Mouse (Mus musculus) neural tube, embryonic 13.5 days (tissue): ENCODE results near the gene Gng2. TPM values are rescaled to one million over a fixed set of nuclear protein-coding genes. Genes with fewer than 3 reads are reported as not detected.

ENCODE experiments used
- ATAC-seq: fragments of 200-750 bp; cut with Nextera tagmentation; 2 replicates; pipeline ENCODE4 v1.8.0; 2017; ENCODE audit warnings: low read depth, mild to moderate bottlenecking, moderate TSS enrichment, moderate library complexity
- H3K27ac ChIP-seq: fragments of 300-500 bp; sonication (generic); replicated peaks from 2 replicates; pipeline ENCODE4 v1.5.1; 2015; ENCODE audit warnings: moderate library complexity, mild to moderate bottlenecking, inconsistent platforms
- H3K27me3 ChIP-seq: fragments of 300-500 bp; sonication (generic); 2 replicates; pipeline ENCODE4 v1.6.1; 2015; ENCODE audit warnings: mild to moderate bottlenecking, inconsistent platforms
- H3K36me3 ChIP-seq: fragments of 300-500 bp; sonication (generic); 2 replicates; pipeline ENCODE4 v1.6.1; 2015; ENCODE audit warnings: mild to moderate bottlenecking, inconsistent platforms
- H3K4me1 ChIP-seq: fragments of 300-500 bp; sonication (generic); replicated peaks from 2 replicates; pipeline ENCODE4 v1.6.1; 2015; ENCODE audit warnings: inconsistent platforms
- H3K4me2 ChIP-seq: fragments of 300-500 bp; sonication (generic); 2 replicates; pipeline ENCODE4 v1.6.1; 2015; ENCODE audit warnings: inconsistent platforms, mild to moderate bottlenecking, moderate library complexity
- H3K4me3 ChIP-seq: fragments of 300-500 bp; sonication (generic); 2 replicates; pipeline ENCODE4 v1.5.1; 2015; ENCODE audit warnings: mild to moderate bottlenecking, inconsistent platforms
- H3K9ac ChIP-seq: fragments of 300-500 bp; sonication (generic); 2 replicates; pipeline ENCODE4 v1.6.1; 2015; ENCODE audit warnings: moderate library complexity, mild to moderate bottlenecking, inconsistent platforms
- H3K9me3 ChIP-seq: fragments of 300-500 bp; sonication (generic); 2 replicates; pipeline ENCODE4 v1.6.1; 2016; ENCODE audit warnings: inconsistent platforms
- WGBS: fragments of 180-500 bp; shearing (Covaris S2); methylation state at CpG from one replicate; pipeline ENCODE4 v1.1.7; 2015; 5-methylcytosine and 5-hydroxymethylcytosine counted together
- polyA plus RNA-seq: library from polyadenylated mRNA; unstranded; fragments of >200 nt; fragmentation: Nextera tagmentation; extraction: Ambion mirVana; gene quantifications from 2 replicates; pipeline ENCODE4 v1.2.1, GENCODE M21; 2015

The Gng2 gene
- polyA plus RNA-seq, 1 experiment from 2014 or later: 332 TPM

- Histone ChIP-seq H3K27me3 (no peaks in the 10 kb centered on the region), H3K4me2 (no peak overlapping the region), H3K9ac (no peak overlapping the region), H3K9me3 (no peaks in the 10 kb centered on the region), H3K4me1 (peaks cover 2% of the 10 kb centered on the region; the same call in 1 of the 2 replicates), H3K36me3 (peaks cover 50% of the 10 kb centered on the region), H3K27ac (no peak overlapping the region), H3K4me3 (no peak overlapping the region)
- no peak for ATAC-seq
- 86% methylated on average over 7 of the region's 7 CpGs for WGBS
These were observed 22.4 kb downstream of the Gng2 start for GRCm38 (mm10) chr14:19955077-19955476.

GRCm38 (mm10) chr14:19950812-19951211, 26.6 kb downstream of the Gng2 start:
- WGBS: 93% methylated on average over 4 of the region's 4 CpGs
- no peak overlapping the region for H3K4me3 ChIP-seq
- H3K4me2 ChIP-seq: no peak overlapping the region
- no peaks in the 10 kb centered on the region for H3K9me3 ChIP-seq
- H3K9ac ChIP-seq: no peak overlapping the region
- ATAC-seq: no peak
- no peak overlapping the region for H3K27ac ChIP-seq
- no peaks in the 10 kb centered on the region for H3K27me3 ChIP-seq
- peaks cover 30% of the 10 kb centered on the region for H3K36me3 ChIP-seq
- H3K4me1 ChIP-seq: peaks cover 4% of the 10 kb centered on the region; the same call in 1 of the 2 replicates

- H3K4me2 ChIP-seq: no peak overlapping the region
These were observed 28.0 kb downstream of the Gng2 start for GRCm38 (mm10) chr14:19949475-19949874.

GRCm38 (mm10) chr14:19946221-19946620, 31.2 kb downstream of the Gng2 start:
- H3K4me1 ChIP-seq: peaks cover 41% of the 10 kb centered on the region
- no peak overlapping the region for H3K4me3 ChIP-seq
- ATAC-seq: no peak
- no peaks in the 10 kb centered on the region for H3K9me3 ChIP-seq
- H3K36me3 ChIP-seq: peaks cover 29% of the 10 kb centered on the region; the same call in 1 of the 2 replicates
- H3K9ac ChIP-seq: no peak overlapping the region
- H3K27ac ChIP-seq: no peak overlapping the region
- H3K27me3 ChIP-seq: no peaks in the 10 kb centered on the region
- 86% methylated on average over 7 of the region's 7 CpGs for WGBS
- no peak overlapping the region for H3K4me2 ChIP-seq

More at GRCm38 (mm10) chr14:19949475-19949874, 28.0 kb downstream of the Gng2 start:
- Histone ChIP-seq H3K4me3 (no peak overlapping the region), H3K27me3 (no peaks in the 10 kb centered on the region), H3K36me3 (peaks cover 29% of the 10 kb centered on the region; the same call in 1 of the 2 replicates), H3K27ac (no peak overlapping the region), H3K4me1 (peaks cover 15% of the 10 kb centered on the region), H3K9ac (no peak overlapping the region), H3K9me3 (no peaks in the 10 kb centered on the region)
- WGBS: 92% methylated on average over 2 of the region's 2 CpGs
- no peak for ATAC-seq

- H3K36me3 ChIP-seq: peaks cover 14% of the 10 kb centered on the region; the same call in 1 of the 2 replicates
- H3K27ac ChIP-seq: no peak overlapping the region
- WGBS: 33% methylated on average over 3 of the region's 3 CpGs
- H3K4me2 ChIP-seq: no peak overlapping the region
- H3K9ac ChIP-seq: no peak overlapping the region
- no peaks in the 10 kb centered on the region for H3K9me3 ChIP-seq
- H3K27me3 ChIP-seq: no peaks in the 10 kb centered on the region
- H3K4me3 ChIP-seq: no peak overlapping the region
- H3K4me1 ChIP-seq: peaks cover 42% of the 10 kb centered on the region
- ATAC-seq: no peak
These were observed 34.7 kb downstream of the Gng2 start for GRCm38 (mm10) chr14:19942732-19943131.

- no peaks in the 10 kb centered on the region for H3K9me3 ChIP-seq
- H3K27ac ChIP-seq: no peak overlapping the region; the same call in 1 of the 2 replicates
- 42% methylated on average over 4 of the region's 4 CpGs for WGBS
- no peak overlapping the region for H3K4me2 ChIP-seq
- no peak overlapping the region for H3K9ac ChIP-seq
- H3K4me1 ChIP-seq: peaks cover 42% of the 10 kb centered on the region
- peaks cover 13% of the 10 kb centered on the region; the same call in 1 of the 2 replicates for H3K36me3 ChIP-seq
- no peak for ATAC-seq
- H3K27me3 ChIP-seq: no peaks in the 10 kb centered on the region
- no peak overlapping the region for H3K4me3 ChIP-seq
These were observed 35.1 kb downstream of the Gng2 start for GRCm38 (mm10) chr14:19942329-19942728.

GRCm38 (mm10) chr14:19940066-19940465, 37.4 kb downstream of the Gng2 start:
- Histone ChIP-seq H3K9me3 (no peaks in the 10 kb centered on the region), H3K36me3 (peaks cover 7% of the 10 kb centered on the region), H3K27ac (no peak overlapping the region), H3K4me2 (no peak overlapping the region), H3K4me3 (no peak overlapping the region), H3K9ac (no peak overlapping the region), H3K4me1 (peaks cover 36% of the 10 kb centered on the region), H3K27me3 (no peaks in the 10 kb centered on the region)
- WGBS: 100% methylated on average over 1 of the region's 1 CpGs
- no peak for ATAC-seq

- Histone ChIP-seq H3K36me3 (peaks cover 4% of the 10 kb centered on the region; the same call in 1 of the 2 replicates), H3K9me3 (no peaks in the 10 kb centered on the region), H3K4me2 (no peak overlapping the region), H3K27ac (no peak overlapping the region), H3K4me1 (peaks cover 23% of the 10 kb centered on the region), H3K9ac (no peak overlapping the region), H3K27me3 (no peaks in the 10 kb centered on the region), H3K4me3 (no peak overlapping the region)
- WGBS: 86% methylated on average over 5 of the region's 5 CpGs
- ATAC-seq: no peak
These were observed 38.9 kb downstream of the Gng2 start for GRCm38 (mm10) chr14:19938545-19938944.

- WGBS: over 99% methylated on average over 3 of the region's 3 CpGs
- Histone ChIP-seq H3K4me3 (no peak overlapping the region), H3K4me1 (no peaks in the 10 kb centered on the region; the same call in 1 of the 2 replicates), H3K27me3 (no peaks in the 10 kb centered on the region), H3K27ac (no peak overlapping the region), H3K36me3 (peaks cover 16% of the 10 kb centered on the region), H3K9me3 (no peaks in the 10 kb centered on the region), H3K4me2 (no peak overlapping the region), H3K9ac (no peak overlapping the region)
- no peak for ATAC-seq
These were observed 42.3 kb downstream of the Gng2 start for GRCm38 (mm10) chr14:19935084-19935483.

- Histone ChIP-seq H3K27ac (no peak overlapping the region), H3K9me3 (no peaks in the 10 kb centered on the region), H3K4me1 (no peaks in the 10 kb centered on the region; the same call in none of the 2 replicates), H3K4me3 (no peak overlapping the region), H3K9ac (no peak overlapping the region), H3K36me3 (peaks cover 24% of the 10 kb centered on the region), H3K27me3 (no peaks in the 10 kb centered on the region), H3K4me2 (no peak overlapping the region)
- no peak for ATAC-seq
- 86% methylated on average over 6 of the region's 6 CpGs for WGBS
These were observed 44.1 kb downstream of the Gng2 start for GRCm38 (mm10) chr14:19933314-19933713.

GRCm38 (mm10) chr14:19927879-19928278, 49.5 kb downstream of the Gng2 start:
- no peak overlapping the region for H3K27ac ChIP-seq
- ATAC-seq: no peak
- H3K4me2 ChIP-seq: no peak overlapping the region
- H3K9me3 ChIP-seq: peaks cover 4% of the 10 kb centered on the region; the same call in 1 of the 2 replicates
- H3K9ac ChIP-seq: no peak overlapping the region
- H3K27me3 ChIP-seq: no peaks in the 10 kb centered on the region
- 37% methylated on average over 6 of the region's 6 CpGs for WGBS
- H3K4me3 ChIP-seq: no peak overlapping the region
- H3K4me1 ChIP-seq: no peaks in the 10 kb centered on the region; the same call in 1 of the 2 replicates
- peaks cover 30% of the 10 kb centered on the region for H3K36me3 ChIP-seq

- Histone ChIP-seq H3K4me1 (no peaks in the 10 kb centered on the region; the same call in 1 of the 2 replicates), H3K36me3 (peaks cover 30% of the 10 kb centered on the region), H3K4me3 (no peak overlapping the region), H3K9me3 (peaks cover 4% of the 10 kb centered on the region; the same call in 1 of the 2 replicates), H3K9ac (no peak overlapping the region), H3K27ac (no peak overlapping the region), H3K27me3 (no peaks in the 10 kb centered on the region), H3K4me2 (no peak overlapping the region)
- WGBS: 55% methylated on average over 2 of the region's 2 CpGs
- ATAC-seq: no peak
These were observed 50.3 kb downstream of the Gng2 start for GRCm38 (mm10) chr14:19927156-19927555.

- Histone ChIP-seq H3K27ac (no peak overlapping the region), H3K9me3 (peaks cover 4% of the 10 kb centered on the region; the same call in 1 of the 2 replicates), H3K9ac (no peak overlapping the region), H3K4me1 (peaks cover 8% of the 10 kb centered on the region), H3K4me2 (no peak overlapping the region), H3K36me3 (peaks cover 23% of the 10 kb centered on the region), H3K27me3 (no peaks in the 10 kb centered on the region), H3K4me3 (no peak overlapping the region)
- no peak for ATAC-seq
- 83% methylated on average over 8 of the region's 8 CpGs for WGBS
These were observed 51.1 kb downstream of the Gng2 start for GRCm38 (mm10) chr14:19926312-19926711.
